9 mouse cellular contexts compared by ENCODE assay signal in genomic region chr5:115316968-115317644, GRCm38 (mm10). TPM values are rescaled to one million over a fixed set of nuclear protein-coding genes. Genes with fewer than 3 reads are reported as not detected.
DNase-seq lines count a peak whose midpoint lies in the region; ATAC-seq lines count a peak whose summit lies in the region.
"Had no signal": no experiment of that assay in that cellular context is flagged by ENCODE, and none has a peak within 500 bp of the region (broad histone marks: within the 10 kb centered on the region; RNA-seq: fewer than 3 reads in every experiment).

No protein-coding gene starts in this region.

- peak; percentile 30 for DNase-seq in kidney, postnatal 10 days
- DNase-seq in kidney, adult 9 months: no peak
- peak; percentile 39 for DNase-seq in embryo, embryonic 10 days (ENCODE audit: low spot score)
- DNase-seq in hindbrain, embryonic 14.5 days (ENCODE audit: low spot score): no peak
- peak; percentile 52 for DNase-seq in neural tube, embryonic 11.5 days (ENCODE audit: low spot score)
- DNase-seq in cerebellum, postnatal 4 days (ENCODE audit: low spot score in 2 of 2): no peak
- no peak for DNase-seq in left cerebral cortex, adult 11 months (ENCODE audit: low spot score)
- DNase-seq: right cerebral cortex, postnatal 14 days had no signal

- peak overlapping the region; percentile 81 for H3K27ac ChIP-seq in hindbrain, embryonic 14.5 days
- peak overlapping the region; percentile 91 for H3K27ac ChIP-seq in neural tube, embryonic 11.5 days (ENCODE audit: low read depth, low read length)

- peaks cover 27% of the 10 kb centered on the region for H3K4me1 ChIP-seq in hindbrain, embryonic 14.5 days (replicated peaks; ENCODE audit: control insufficient read depth, insufficient read depth, low read length)
- H3K4me1 ChIP-seq in neural tube, embryonic 11.5 days (ENCODE audit: control insufficient read depth, insufficient read depth, low read length): peaks cover 25% of the 10 kb centered on the region

- 0 out of 2 replicates have a peak, but pooled peaks have one; percentile 39 for ATAC-seq in hindbrain, embryonic 14.5 days (ENCODE audit: low FRiP score)
- ATAC-seq in neural tube, embryonic 11.5 days (ENCODE audit: insufficient read depth, low FRiP score, low TSS enrichment): 0 out of 2 replicates have a peak, but pooled peaks have one; percentile 13
- no peak for ATAC-seq in inflammation-experienced regulatory T-cells, adult 6 months

- 2% methylated on average over 14 of the region's 14 CpGs for WGBS in hindbrain, embryonic 14.5 days
- 7% methylated on average over 14 of the region's 14 CpGs for WGBS in neural tube, embryonic 11.5 days

- H3K4me2 ChIP-seq in hindbrain, embryonic 14.5 days (replicated peaks): 0 out of 2 replicates have a peak overlapping the region, but pooled peaks have one; percentile 8
- H3K4me2 ChIP-seq in neural tube, embryonic 11.5 days (ENCODE audit: low read depth): peak overlapping the region; percentile 13; the same call in 1 of the 2 replicates

- no peaks in the 10 kb centered on the region for H3K27me3 ChIP-seq in hindbrain, embryonic 14.5 days (ENCODE audit: control insufficient read depth, insufficient read depth, low read length)
- no peaks in the 10 kb centered on the region for H3K27me3 ChIP-seq in neural tube, embryonic 11.5 days (ENCODE audit: control insufficient read depth, insufficient read depth, low read length)

- no peaks in the 10 kb centered on the region for H3K36me3 ChIP-seq in hindbrain, embryonic 14.5 days (replicated peaks; ENCODE audit: control insufficient read depth, insufficient read depth)
- no peaks in the 10 kb centered on the region for H3K36me3 ChIP-seq in neural tube, embryonic 11.5 days (ENCODE audit: control insufficient read depth, insufficient read depth, low read length)

- peak overlapping the region; percentile 45 for H3K9ac ChIP-seq in hindbrain, embryonic 14.5 days
- H3K9ac ChIP-seq in neural tube, embryonic 11.5 days (ENCODE audit: low read length): peak overlapping the region; percentile 27

- H3K9me3 ChIP-seq in hindbrain, embryonic 14.5 days (ENCODE audit: control insufficient read depth, low read length): no peaks in the 10 kb centered on the region
- H3K9me3 ChIP-seq in neural tube, embryonic 11.5 days (ENCODE audit: control insufficient read depth, low read length): no peaks in the 10 kb centered on the region

- no peak overlapping the region for H3K4me3 ChIP-seq in hindbrain, embryonic 14.5 days (replicated peaks; ENCODE audit: low read length)
- no peak overlapping the region for H3K4me3 ChIP-seq in neural tube, embryonic 11.5 days (ENCODE audit: low read depth, low read length)

RNA-seq across cellular contexts. Expression of gene Srsf9, which starts 9.9 kb away (rescaled TPM):
- polyA plus RNA-seq in hindbrain, embryonic 14.5 days (2014; fragmentation: Nextera tagmentation; extraction: Ambion mirVana): 140 and 145 TPM in 2 replicates
- polyA plus RNA-seq in neural tube, embryonic 11.5 days (2014; fragmentation: Nextera tagmentation; extraction: Ambion mirVana): 327 and 330 TPM in 2 replicates
- 10 to 100 TPM; 15.7 to 26.8 (median 26.5) TPM for polyA plus RNA-seq in inflammation-experienced regulatory T-cells, adult 6 months (2017; shearing (Covaris generic))

RNA-seq across cellular contexts. Expression of gene Dynll1, which starts 16.3 kb away (rescaled TPM):
- 1,269 and 1,310 TPM in 2 replicates for polyA plus RNA-seq in hindbrain, embryonic 14.5 days (2014; fragmentation: Nextera tagmentation; extraction: Ambion mirVana)
- polyA plus RNA-seq in neural tube, embryonic 11.5 days (2014; fragmentation: Nextera tagmentation; extraction: Ambion mirVana): 1,631 and 1,672 TPM in 2 replicates
- polyA plus RNA-seq in inflammation-experienced regulatory T-cells, adult 6 months (2017; shearing (Covaris generic)): 100 to 1,000 TPM; 360 to 571 (median 381) TPM

RNA-seq across cellular contexts. Expression of gene Gatc, which starts 23.9 kb away (rescaled TPM):
- polyA plus RNA-seq in hindbrain, embryonic 14.5 days (2014; fragmentation: Nextera tagmentation; extraction: Ambion mirVana): 41.8 and 42.2 TPM in 2 replicates
- 40.4 and 42.3 TPM in 2 replicates for polyA plus RNA-seq in neural tube, embryonic 11.5 days (2014; fragmentation: Nextera tagmentation; extraction: Ambion mirVana)
- polyA plus RNA-seq in inflammation-experienced regulatory T-cells, adult 6 months (2017; shearing (Covaris generic)): 10 to 100 TPM; 10.7 to 12.5 (median 11.3) TPM

RNA-seq across cellular contexts. Expression of gene Triap1, which starts 23.9 kb away (rescaled TPM):
- polyA plus RNA-seq in hindbrain, embryonic 14.5 days (2014; fragmentation: Nextera tagmentation; extraction: Ambion mirVana): 47.6 and 50.1 TPM in 2 replicates
- polyA plus RNA-seq in neural tube, embryonic 11.5 days (2014; fragmentation: Nextera tagmentation; extraction: Ambion mirVana): 55.6 and 60.2 TPM in 2 replicates
- 10 to 100 TPM; 40.3 to 56.5 (median 51.5) TPM for polyA plus RNA-seq in inflammation-experienced regulatory T-cells, adult 6 months (2017; shearing (Covaris generic))

RNA-seq across cellular contexts. Expression of gene Cox6a1, which starts 31.7 kb away (rescaled TPM):
- polyA plus RNA-seq in hindbrain, embryonic 14.5 days (2014; fragmentation: Nextera tagmentation; extraction: Ambion mirVana): 1,199 and 1,253 TPM in 2 replicates
- polyA plus RNA-seq in neural tube, embryonic 11.5 days (2014; fragmentation: Nextera tagmentation; extraction: Ambion mirVana): 799 and 803 TPM in 2 replicates
- polyA plus RNA-seq in inflammation-experienced regulatory T-cells, adult 6 months (2017; shearing (Covaris generic)): 100 to 1,000 TPM; 550 to 644 (median 560) TPM

Comparison
In these comparisons a context has a peak if more than half of its experiments do, and no peak if none do; other contexts are left out.
1. DNase-seq: peak in kidney, postnatal 10 days (single experiment), embryo, embryonic 10 days (single experiment) and neural tube, embryonic 11.5 days (single experiment); none in kidney, adult 9 months (single experiment), hindbrain, embryonic 14.5 days (single experiment), cerebellum, postnatal 4 days (0 of 2) and left cerebral cortex, adult 11 months (single experiment).